Mouse (Mus musculus) heart, postnatal 25 days (tissue): ENCODE measurements at regions not wholly inside any gene's neighbourhood (a gene's known extent, or its start where the extent isn't known, plus 50 kb on each side); places are given as distances from the start of the nearest gene placed in this dataset.

Experiments used
- DNase-seq: peaks from one replicate; pipeline ENCODE4 v3.0.0; 2022; ENCODE audit warnings: low spot score
- intact Hi-C: fragments of 180-260 bp; cut with DNase I; formaldehyde crosslinking; loops from one replicate; pipeline ENCODE4 v1.15.1; 2025

DNA sequence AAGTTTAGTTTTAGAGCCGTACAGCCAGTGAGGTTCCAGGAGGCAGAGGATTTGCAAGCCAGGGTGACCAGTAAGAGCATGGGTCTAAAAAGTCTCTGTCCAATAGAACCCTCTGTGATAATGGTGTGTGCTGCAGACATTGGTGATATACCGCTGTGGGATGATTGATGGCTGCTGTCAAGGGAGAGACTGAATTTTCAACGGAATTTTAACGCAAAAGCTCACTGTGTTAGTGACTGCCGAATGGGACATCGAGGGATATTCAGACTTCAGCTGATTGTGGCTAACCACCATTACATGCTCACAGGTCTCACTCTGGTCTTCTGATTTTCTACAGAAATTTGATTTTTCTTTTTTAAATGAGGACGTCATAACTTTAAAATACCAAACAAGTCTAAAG lies 206.2 kb upstream of the Klf3 start:
- intact Hi-C loops: loop anchor here (5.0 kb wide), 1 partner anchor 90 kb away; no protein-coding TSS in a partner anchor
- DNase-seq: no peak

DNA sequence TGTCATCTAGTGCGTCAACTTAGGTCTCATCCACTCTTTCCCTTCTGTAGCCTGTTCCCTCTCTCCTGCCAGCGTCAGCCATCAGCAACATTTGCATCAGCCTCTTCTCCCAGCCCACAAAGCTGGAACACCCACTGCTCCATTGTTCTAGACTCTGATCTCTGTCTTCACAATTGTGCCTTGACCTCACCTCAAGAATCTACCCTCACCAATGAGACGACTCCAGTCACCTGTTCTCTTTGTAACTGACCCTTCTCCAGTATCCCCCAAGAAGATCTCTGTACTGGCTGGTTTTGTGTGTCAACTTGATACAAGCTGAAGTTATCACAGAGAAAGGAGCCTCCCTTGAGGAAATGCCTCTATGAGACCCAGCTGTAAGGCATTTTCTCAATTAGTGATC lies 205.7 kb upstream of the Klf3 start:
- DNase-seq: no peak
- intact Hi-C loops: loop anchor here (5.0 kb wide), 1 partner anchor 90 kb away; no protein-coding TSS in a partner anchor

- intact Hi-C loops: loop anchor here (5.0 kb wide), 1 partner anchor 91 kb away; no protein-coding TSS in a partner anchor
- no peak for DNase-seq
Observed at GRCm38 (mm10) chr5:64598606-64599005, 204.6 kb upstream of the Klf3 start.

- no peak for DNase-seq
- intact Hi-C loops: loop anchor here (5.0 kb wide), 1 partner anchor 92 kb away; no protein-coding TSS in a partner anchor
Observed at GRCm38 (mm10) chr5:64599015-64599414, 204.2 kb upstream of the Klf3 start.

DNA sequence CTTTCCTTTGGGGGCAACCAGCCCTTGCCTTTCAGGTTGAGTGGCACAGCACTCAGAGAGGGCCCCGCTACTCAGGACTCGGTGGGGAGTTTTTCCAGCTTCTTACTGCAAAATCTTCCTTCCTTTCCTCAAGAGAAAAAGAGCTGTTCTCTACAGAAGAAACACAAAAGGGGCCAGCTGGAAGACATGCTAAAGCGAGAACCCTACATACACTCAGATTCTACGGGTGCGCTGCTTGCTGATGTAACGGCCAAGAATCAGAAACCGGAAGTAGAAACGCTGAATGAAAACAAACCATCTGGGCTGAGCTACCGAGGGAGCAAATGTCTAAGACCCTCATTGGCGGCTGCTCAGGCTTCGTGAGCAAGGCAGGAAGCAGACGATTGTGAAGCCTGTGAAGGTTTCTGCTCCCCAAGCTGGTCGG lies 203.3 kb upstream of the Klf3 start:
- intact Hi-C loops: loop anchor here (5.0 kb wide), 2 partner anchors 82 to 93 kb away; no protein-coding TSS in a partner anchor
- DNase-seq: no peak

GRCm38 (mm10) chr5:64600392-64600791 lies 202.8 kb upstream of the Klf3 start:
- DNase-seq: no peak
- intact Hi-C loops: loop anchor here (5.0 kb wide), 1 partner anchor 82 kb away; no protein-coding TSS in a partner anchor

DNA sequence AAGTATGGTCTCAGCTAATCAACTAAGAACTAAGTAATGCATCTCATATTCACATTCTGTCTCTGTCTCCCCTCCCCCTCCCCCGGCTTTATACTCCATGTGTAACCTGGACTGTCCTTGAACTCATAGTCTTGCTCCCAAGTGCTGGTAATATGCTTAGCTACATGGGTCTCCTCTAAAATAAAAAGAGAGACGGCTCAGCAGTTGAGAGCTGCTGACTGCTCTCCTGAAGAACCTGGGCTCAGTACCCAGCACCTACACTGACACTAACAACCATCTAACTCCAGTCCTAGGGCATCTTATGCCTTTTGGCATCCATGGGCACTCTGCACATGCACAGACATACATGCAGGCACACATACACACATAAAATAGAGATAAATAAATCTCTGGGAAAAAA lies 202.4 kb upstream of the Klf3 start:
- DNase-seq: no peak
- intact Hi-C loops: loop anchor here (5.0 kb wide), 1 partner anchor 81 kb away; no protein-coding TSS in a partner anchor

DNA sequence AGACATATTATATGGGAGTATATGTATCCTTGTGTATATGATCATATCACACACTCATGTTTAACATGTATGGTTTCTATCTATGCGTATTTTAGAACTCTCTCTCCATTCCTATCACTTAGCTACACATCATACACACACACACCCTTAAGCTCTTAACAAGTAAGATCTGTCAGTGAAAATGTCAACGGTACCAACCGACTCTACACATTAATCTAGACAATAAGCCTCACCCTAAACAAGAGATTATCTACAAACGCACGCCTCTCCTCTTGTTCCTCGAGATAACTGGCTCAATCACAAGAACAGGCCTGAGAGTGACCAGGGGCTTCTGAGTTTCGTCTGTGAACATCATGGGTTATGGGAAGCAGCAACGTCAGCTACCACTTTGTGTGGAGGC lies 201.9 kb upstream of the Klf3 start:
- DNase-seq: no peak
- intact Hi-C loops: loop anchor here (5.0 kb wide), 1 partner anchor 81 kb away; no protein-coding TSS in a partner anchor

DNA sequence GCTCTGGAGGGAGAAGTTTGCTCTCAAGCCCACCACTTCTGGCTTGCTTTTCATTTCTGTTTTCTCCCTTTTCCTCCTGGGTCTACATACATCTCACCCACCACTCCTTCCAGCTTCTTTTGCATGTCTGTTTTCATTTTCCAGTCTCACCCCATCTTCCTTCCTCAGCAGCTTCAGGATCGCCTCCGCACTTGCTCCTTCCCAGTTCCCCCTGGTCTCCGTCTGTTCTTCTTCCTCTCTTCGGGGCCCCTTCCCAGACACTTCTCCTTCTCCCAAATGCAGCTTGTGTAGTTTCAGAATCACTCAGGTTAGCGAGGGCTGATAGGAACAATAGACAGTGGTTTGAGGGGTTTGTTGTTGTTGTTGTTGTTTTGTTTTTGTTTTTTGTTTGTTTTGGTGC lies 201.4 kb upstream of the Klf3 start:
- intact Hi-C loops: loop anchor here (5.0 kb wide), 1 partner anchor 80 kb away; no protein-coding TSS in a partner anchor
- DNase-seq: no peak

DNA sequence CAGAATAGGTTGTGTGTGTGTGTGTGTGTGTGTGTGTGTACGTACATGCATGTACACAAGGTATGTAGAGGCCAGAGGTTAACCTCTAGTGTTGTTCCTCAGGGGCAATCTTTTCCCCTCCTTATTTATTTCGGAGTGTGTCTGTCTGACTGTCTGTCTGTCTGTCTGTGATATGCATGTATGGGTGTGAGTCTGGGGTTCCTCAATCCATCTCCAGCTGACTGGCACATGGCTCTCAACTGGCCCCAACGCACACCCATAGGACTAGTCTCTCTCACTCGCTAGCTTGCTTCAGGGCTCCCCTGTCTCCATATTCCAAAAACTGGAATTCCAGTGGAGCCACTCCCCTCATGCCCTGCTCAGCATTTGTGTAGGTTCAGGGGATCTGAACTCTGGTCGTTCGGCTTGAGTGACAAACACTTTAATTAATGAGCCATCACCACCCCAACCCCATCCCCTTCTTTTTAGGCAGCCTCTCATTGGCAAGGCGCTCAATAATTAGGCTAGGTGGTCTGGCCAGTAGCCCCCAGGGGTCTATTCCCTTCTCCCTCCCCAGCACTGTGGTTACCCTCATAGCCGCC lies 200.7 kb upstream of the Klf3 start:
- intact Hi-C loops: loop anchor here (5.0 kb wide), 1 partner anchor 80 kb away; no protein-coding TSS in a partner anchor
- no peak for DNase-seq

GRCm38 (mm10) chr5:64602996-64603755 lies 200.0 kb upstream of the Klf3 start:
- intact Hi-C loops: loop anchor here (5.0 kb wide), 1 partner anchor 79 kb away; no protein-coding TSS in a partner anchor
- DNase-seq: no peak

DNA sequence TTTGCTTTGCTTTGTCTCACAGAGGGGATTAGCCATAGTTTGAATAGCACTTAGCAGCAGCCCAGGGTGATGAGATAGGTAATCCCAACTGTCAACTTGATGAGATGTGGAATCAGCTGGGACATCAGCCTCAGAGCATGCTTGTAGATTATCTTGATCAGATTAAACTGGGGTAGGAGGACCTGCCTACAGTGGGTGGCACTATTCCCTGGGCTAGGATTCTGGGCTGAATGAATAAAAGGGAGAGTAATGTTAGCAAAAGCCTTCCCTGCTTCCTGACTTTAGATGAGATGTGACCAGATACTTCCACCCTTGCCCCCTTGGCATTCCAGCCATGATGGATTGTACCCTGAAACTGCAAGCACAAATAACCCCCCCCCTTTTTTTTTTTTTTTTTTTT lies 198.0 kb upstream of the Klf3 start:
- DNase-seq: no peak
- intact Hi-C loops: no loop called here

DNA sequence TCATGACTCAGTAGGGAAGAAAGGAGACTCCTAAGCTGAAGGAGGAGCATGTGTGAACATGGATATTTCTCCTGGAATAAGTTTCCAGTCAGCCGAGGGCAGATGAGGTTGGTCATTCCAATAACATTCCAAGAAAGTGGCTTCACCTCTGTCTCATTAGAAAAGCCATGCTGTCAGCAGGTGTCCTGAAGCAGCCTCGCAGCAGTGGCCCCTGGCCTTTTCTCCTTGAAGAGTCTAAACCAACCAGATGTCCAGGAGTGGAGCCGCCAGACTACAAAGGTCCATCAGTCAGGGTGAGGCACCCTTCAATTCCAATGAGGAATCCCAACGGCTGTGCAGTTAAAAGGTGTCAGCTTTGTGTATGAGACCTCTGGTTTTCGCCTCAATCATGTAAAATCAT lies 197.2 kb upstream of the Klf3 start:
- no peak for DNase-seq
- intact Hi-C loops: no loop called here

GRCm38 (mm10) chr5:64609378-64610087 lies 193.7 kb upstream of the Klf3 start:
- intact Hi-C loops: loop anchor here (2.0 kb wide), 1 partner anchor 21 kb away; no protein-coding TSS in a partner anchor

GRCm38 (mm10) chr5:64610146-64610545 lies 193.0 kb upstream of the Klf3 start:
- DNase-seq: no peak
- intact Hi-C loops: loop anchor here (2.0 kb wide), 1 partner anchor 21 kb away; no protein-coding TSS in a partner anchor

More at GRCm38 (mm10) chr5:64609378-64610087, 193.7 kb upstream of the Klf3 start:
- DNase-seq: no peak

GRCm38 (mm10) chr5:64610562-64611405 lies 192.4 kb upstream of the Klf3 start:
- intact Hi-C loops: loop anchor here (2.0 kb wide), 1 partner anchor 20 kb away; no protein-coding TSS in a partner anchor

GRCm38 (mm10) chr5:64612017-64612416 lies 191.2 kb upstream of the Klf3 start:
- no peak for DNase-seq
- intact Hi-C loops: no loop called here

More at GRCm38 (mm10) chr5:64610562-64611405, 192.4 kb upstream of the Klf3 start:
- DNase-seq: peak; percentile 64

- intact Hi-C loops: no loop called here
- no peak for DNase-seq
Observed at GRCm38 (mm10) chr5:64613696-64614095, 189.5 kb upstream of the Klf3 start.

DNA sequence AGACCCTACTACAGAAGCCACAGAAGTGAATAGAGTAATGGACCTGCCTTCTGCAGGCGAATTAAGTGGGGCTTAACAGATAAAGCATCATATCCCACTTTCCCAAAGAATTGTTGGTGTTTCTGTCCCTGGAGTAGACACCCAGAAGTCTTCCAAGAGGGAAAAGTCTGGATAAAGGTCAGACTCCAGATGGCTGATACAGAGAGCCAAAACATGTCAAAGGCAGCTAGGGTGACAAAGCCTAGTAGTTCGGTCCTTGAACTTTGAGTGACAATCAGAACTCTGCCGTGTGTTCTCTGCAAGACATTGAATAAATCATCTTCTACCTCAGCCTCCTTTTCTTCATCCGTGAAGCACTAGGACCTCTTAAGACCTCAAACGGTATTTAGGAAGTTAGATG lies 185.1 kb upstream of the Klf3 start:
- intact Hi-C loops: no loop called here
- no peak for DNase-seq
